Mouse (Mus musculus): Measurements from ENCODE around the gene Ube2m.

- TF ChIP-seq CTCF (IDR thresholded peaks at IDR 0.05; ENCODE audit: low read depth, low read length) (no peak), POLR2A (IDR thresholded peaks at IDR 0.05; ENCODE audit: insufficient read depth, low read length) (no peak)
These were observed 30.6 kb downstream of the Ube2m start for GRCm38 (mm10) chr7:13007341-13008092.

Data from ES-Bruce4 (cell line).